8 mouse cellular contexts compared by ENCODE assay signal in genomic region chr15:3908721-3909120, GRCm38 (mm10).
DNase-seq lines count a peak whose midpoint lies in the region; ATAC-seq and TF ChIP-seq lines count a peak whose summit lies in the region.

No protein-coding gene starts in this region.

- no peak for DNase-seq in heart, postnatal 0 days (ENCODE audit: low spot score)
- DNase-seq in heart, postnatal 4 days: no peak
- DNase-seq in lung, postnatal 10 days: peak; percentile 61
- DNase-seq in lung, postnatal 4 days: no peak
- peak; percentile 32 for DNase-seq in R1 (ENCODE audit: low read depth, low spot score)
- peak; percentile 39 for DNase-seq in retina, embryonic 14.5 days (ENCODE audit: low spot score)
- no peak for DNase-seq in urinary bladder, postnatal 10 days (ENCODE audit: low spot score)
- DNase-seq in ovary, postnatal 10 days (ENCODE audit: low spot score): no peak

- WGBS in heart, postnatal 0 days: 13% methylated on average over 2 of the region's 2 CpGs

- no peaks in the 10 kb centered on the region for H3K36me3 ChIP-seq in heart, postnatal 0 days (replicated peaks; ENCODE audit: control insufficient read depth, insufficient read depth, low read length)

- no peak for ATAC-seq in heart, postnatal 0 days (ENCODE audit: insufficient read depth, low read depth)

- TF ChIP-seq CTCF in heart, postnatal 0 days (IDR thresholded peaks at IDR 0.05; ENCODE audit: low read depth): peak; percentile 42

- peaks cover 4% of the 10 kb centered on the region; the same call in 1 of the 2 replicates for H3K9me3 ChIP-seq in heart, postnatal 0 days (replicated peaks; ENCODE audit: control insufficient read depth, low read length)

- TF ChIP-seq EP300 in heart, postnatal 0 days (IDR thresholded peaks at IDR 0.05; ENCODE audit: low read depth): no peak

- H3K9ac ChIP-seq in heart, postnatal 0 days (replicated peaks; ENCODE audit: low read depth, low read length): no peak overlapping the region

- no peak overlapping the region for H3K4me2 ChIP-seq in heart, postnatal 0 days (ENCODE audit: low read depth, low read length)

- no peaks in the 10 kb centered on the region for H3K27me3 ChIP-seq in heart, postnatal 0 days (ENCODE audit: control insufficient read depth, insufficient read depth, low read length)

- 0 out of 2 replicates have a peak, but pooled peaks cover 11% of the 10 kb centered on the region for H3K4me1 ChIP-seq in heart, postnatal 0 days (ENCODE audit: control insufficient read depth, insufficient read depth)

- no peak overlapping the region for H3K4me3 ChIP-seq in heart, postnatal 0 days (ENCODE audit: low read depth, low read length)

- no peak overlapping the region for H3K27ac ChIP-seq in heart, postnatal 0 days (ENCODE audit: low read depth)

Comparison
In these comparisons a context has a peak if more than half of its experiments do, and no peak if none do; other contexts are left out.
1. DNase-seq: peak in lung, postnatal 10 days (single experiment), R1 (single experiment) and retina, embryonic 14.5 days (single experiment); none in heart, postnatal 0 days (single experiment), heart, postnatal 4 days (single experiment), lung, postnatal 4 days (0 of 2), urinary bladder, postnatal 10 days (single experiment) and ovary, postnatal 10 days (single experiment).